Mouse (Mus musculus) neural tube, embryonic 15.5 days (tissue): ENCODE data around the gene Myo1h. TPM values are rescaled to one million over a fixed set of nuclear protein-coding genes. Genes with fewer than 3 reads are reported as not detected.
A peak's percentile ranks its signal among the peaks of the same experiment; 100 is the strongest.

Source experiments
- ATAC-seq: fragments of 200-750 bp; cut with Nextera tagmentation; 2 replicates; pipeline ENCODE4 v1.8.0; 2017; ENCODE audit warnings: mild to moderate bottlenecking, moderate TSS enrichment, moderate library complexity; ENCODE audit not compliant: low FRiP score
- H3K27ac ChIP-seq: fragments of 300-500 bp; sonication (generic); replicated peaks from 2 replicates; pipeline ENCODE4 v1.5.1; 2015; ENCODE audit warnings: mild to moderate bottlenecking, inconsistent platforms
- H3K27me3 ChIP-seq: fragments of 300-500 bp; sonication (generic); replicated peaks from 2 replicates; pipeline ENCODE4 v1.6.1; 2015; ENCODE audit warnings: inconsistent platforms
- H3K36me3 ChIP-seq: fragments of 300-500 bp; sonication (generic); 2 replicates; pipeline ENCODE4 v1.6.1; 2015; ENCODE audit warnings: inconsistent platforms
- H3K4me1 ChIP-seq: fragments of 300-500 bp; sonication (generic); 2 replicates; pipeline ENCODE4 v1.6.1; 2015; ENCODE audit warnings: inconsistent platforms
- H3K4me2 ChIP-seq: fragments of 300-500 bp; sonication (generic); 2 replicates; pipeline ENCODE4 v1.6.1; 2015; ENCODE audit warnings: inconsistent platforms, mild to moderate bottlenecking, moderate library complexity
- H3K4me3 ChIP-seq: fragments of 300-500 bp; sonication (generic); replicated peaks from 2 replicates; pipeline ENCODE4 v1.5.1; 2015; ENCODE audit warnings: mild to moderate bottlenecking, inconsistent platforms
- H3K9ac ChIP-seq: fragments of 300-500 bp; sonication (generic); replicated peaks from 2 replicates; pipeline ENCODE4 v1.6.1; 2015; ENCODE audit warnings: mild to moderate bottlenecking, inconsistent platforms
- H3K9me3 ChIP-seq: fragments of 300-500 bp; sonication (generic); replicated peaks from 2 replicates; pipeline ENCODE4 v1.6.1; 2016; ENCODE audit warnings: inconsistent platforms
- WGBS: fragments of 180-500 bp; shearing (Covaris S2); methylation state at CpG from one replicate; pipeline ENCODE4 v1.1.7; 2015; ENCODE audit warnings: mixed read lengths; 5-methylcytosine and 5-hydroxymethylcytosine counted together
- polyA plus RNA-seq: library from polyadenylated mRNA; unstranded; fragments of >200 nt; fragmentation: Nextera tagmentation; extraction: Ambion mirVana; gene quantifications from 2 replicates; pipeline ENCODE4 v1.2.1, GENCODE M21; 2015

The Myo1h gene
- polyA plus RNA-seq, 1 experiment from 2014 or later: 0.56 TPM

GRCm38 (mm10) chr5:114368803-114369496, 80.0 kb downstream of the Myo1h start:
- no peak for ATAC-seq
- 81% methylated on average over 16 of the region's 16 CpGs for WGBS

GRCm38 (mm10) chr5:114369921-114370320, 81.0 kb downstream of the Myo1h start:
- no peak overlapping the region; the same call in 1 of the 2 replicates for H3K27ac ChIP-seq
- WGBS: 89% methylated on average over 9 of the region's 9 CpGs

More at GRCm38 (mm10) chr5:114368803-114369496, 80.0 kb downstream of the Myo1h start:
- Histone ChIP-seq H3K4me2 (no peak overlapping the region), H3K4me3 (no peak overlapping the region), H3K9me3 (no peaks in the 10 kb centered on the region), H3K9ac (no peak overlapping the region), H3K27me3 (no peaks in the 10 kb centered on the region), H3K36me3 (peaks cover 94% of the 10 kb centered on the region), H3K4me1 (peaks cover 40% of the 10 kb centered on the region), H3K27ac (no peak overlapping the region)

GRCm38 (mm10) chr5:114370371-114370776, 81.4 kb downstream of the Myo1h start:
- peak; percentile 42; the same call in 1 of the 2 replicates for ATAC-seq

More at GRCm38 (mm10) chr5:114369921-114370320, 81.0 kb downstream of the Myo1h start:
- Histone ChIP-seq H3K9ac (no peak overlapping the region), H3K36me3 (peaks cover 91% of the 10 kb centered on the region), H3K4me1 (peaks cover 50% of the 10 kb centered on the region), H3K4me3 (no peak overlapping the region), H3K9me3 (no peaks in the 10 kb centered on the region), H3K4me2 (no peak overlapping the region), H3K27me3 (no peaks in the 10 kb centered on the region)
- ATAC-seq: no peak

GRCm38 (mm10) chr5:114371331-114371730, 82.4 kb downstream of the Myo1h start:
- peak overlapping the region; percentile 74 for H3K27ac ChIP-seq
- no peak for ATAC-seq
- H3K27me3 ChIP-seq: no peaks in the 10 kb centered on the region
- no peaks in the 10 kb centered on the region for H3K9me3 ChIP-seq
- WGBS: 77% methylated on average over 3 of the region's 3 CpGs
- peaks cover 54% of the 10 kb centered on the region for H3K4me1 ChIP-seq
- no peak overlapping the region for H3K9ac ChIP-seq
- no peak overlapping the region for H3K4me2 ChIP-seq
- peaks cover 83% of the 10 kb centered on the region for H3K36me3 ChIP-seq
- H3K4me3 ChIP-seq: no peak overlapping the region

More at GRCm38 (mm10) chr5:114370371-114370776, 81.4 kb downstream of the Myo1h start:
- H3K9ac ChIP-seq: no peak overlapping the region
- H3K4me2 ChIP-seq: no peak overlapping the region
- no peaks in the 10 kb centered on the region for H3K27me3 ChIP-seq
- H3K4me3 ChIP-seq: no peak overlapping the region
- peak overlapping the region; percentile 74 for H3K27ac ChIP-seq
- H3K36me3 ChIP-seq: peaks cover 91% of the 10 kb centered on the region
- 66% methylated on average over 9 of the region's 9 CpGs for WGBS
- H3K9me3 ChIP-seq: no peaks in the 10 kb centered on the region
- peaks cover 53% of the 10 kb centered on the region for H3K4me1 ChIP-seq

- Histone ChIP-seq H3K4me1 (peaks cover 59% of the 10 kb centered on the region), H3K4me3 (no peak overlapping the region), H3K27me3 (no peaks in the 10 kb centered on the region), H3K27ac (no peak overlapping the region), H3K4me2 (no peak overlapping the region), H3K36me3 (peaks cover 77% of the 10 kb centered on the region), H3K9me3 (no peaks in the 10 kb centered on the region), H3K9ac (no peak overlapping the region)
- ATAC-seq: no peak
- WGBS: 78% methylated on average over 25 of the region's 25 CpGs
Observed at GRCm38 (mm10) chr5:114371731-114372473, 82.9 kb downstream of the Myo1h start.

GRCm38 (mm10) chr5:114372565-114372964, 83.6 kb downstream of the Myo1h start:
- Histone ChIP-seq H3K27ac (no peak overlapping the region), H3K4me3 (no peak overlapping the region), H3K9ac (no peak overlapping the region), H3K9me3 (no peaks in the 10 kb centered on the region), H3K27me3 (no peaks in the 10 kb centered on the region), H3K4me2 (no peak overlapping the region), H3K36me3 (peaks cover 70% of the 10 kb centered on the region), H3K4me1 (peaks cover 66% of the 10 kb centered on the region)
- 27% methylated on average over 11 of the region's 11 CpGs for WGBS
- ATAC-seq: no peak

- 74% methylated on average over 11 of the region's 11 CpGs for WGBS
- H3K36me3 ChIP-seq: peaks cover 64% of the 10 kb centered on the region
- H3K4me1 ChIP-seq: peaks cover 72% of the 10 kb centered on the region
- H3K4me3 ChIP-seq: no peak overlapping the region
- no peak overlapping the region for H3K27ac ChIP-seq
- no peak overlapping the region for H3K9ac ChIP-seq
- H3K27me3 ChIP-seq: no peaks in the 10 kb centered on the region
- no peak overlapping the region for H3K4me2 ChIP-seq
- no peak for ATAC-seq
- no peaks in the 10 kb centered on the region for H3K9me3 ChIP-seq
Observed at GRCm38 (mm10) chr5:114373174-114373573, 84.2 kb downstream of the Myo1h start.

- Histone ChIP-seq H3K27ac (no peak overlapping the region), H3K4me3 (no peak overlapping the region), H3K9me3 (no peaks in the 10 kb centered on the region), H3K36me3 (peaks cover 60% of the 10 kb centered on the region), H3K27me3 (no peaks in the 10 kb centered on the region), H3K9ac (no peak overlapping the region), H3K4me1 (peaks cover 76% of the 10 kb centered on the region), H3K4me2 (no peak overlapping the region)
- no peak for ATAC-seq
- 93% methylated on average over 9 of the region's 9 CpGs for WGBS
Observed at GRCm38 (mm10) chr5:114373581-114373980, 84.6 kb downstream of the Myo1h start.

GRCm38 (mm10) chr5:114374409-114375213, 85.6 kb downstream of the Myo1h start:
- H3K36me3 ChIP-seq: peaks cover 50% of the 10 kb centered on the region

GRCm38 (mm10) chr5:114378177-114378920, 89.4 kb downstream of the Myo1h start:
- no peaks in the 10 kb centered on the region for H3K27me3 ChIP-seq
- peak overlapping the region; percentile 80 for H3K4me2 ChIP-seq
- H3K27ac ChIP-seq: no peak overlapping the region; the same call in 1 of the 2 replicates
- peaks cover 68% of the 10 kb centered on the region for H3K4me1 ChIP-seq
- WGBS: 70% methylated on average over 10 of the region's 10 CpGs
- peak overlapping the region; percentile 95; the same call in 1 of the 2 replicates for H3K9ac ChIP-seq
- no peak for ATAC-seq
- H3K9me3 ChIP-seq: no peaks in the 10 kb centered on the region
- H3K4me3 ChIP-seq: peak overlapping the region; percentile 95
- peaks cover 18% of the 10 kb centered on the region for H3K36me3 ChIP-seq

More at GRCm38 (mm10) chr5:114374409-114375213, 85.6 kb downstream of the Myo1h start:
- no peak overlapping the region for H3K4me3 ChIP-seq
- no peaks in the 10 kb centered on the region for H3K27me3 ChIP-seq
- H3K4me2 ChIP-seq: no peak overlapping the region
- no peak overlapping the region for H3K27ac ChIP-seq
- no peaks in the 10 kb centered on the region for H3K9me3 ChIP-seq
- no peak for ATAC-seq
- peaks cover 78% of the 10 kb centered on the region for H3K4me1 ChIP-seq
- 88% methylated on average over 23 of the region's 23 CpGs for WGBS
- no peak overlapping the region for H3K9ac ChIP-seq

GRCm38 (mm10) chr5:114378936-114379335, 90.0 kb downstream of the Myo1h start:
- no peak for ATAC-seq
- 61% methylated on average over 6 of the region's 6 CpGs for WGBS
- peak overlapping the region; percentile 80 for H3K4me2 ChIP-seq

More at GRCm38 (mm10) chr5:114378936-114379335, 90.0 kb downstream of the Myo1h start:
- peaks cover 63% of the 10 kb centered on the region for H3K4me1 ChIP-seq
- peaks cover 15% of the 10 kb centered on the region for H3K36me3 ChIP-seq
- H3K27me3 ChIP-seq: no peaks in the 10 kb centered on the region
- peak overlapping the region; percentile 95 for H3K9ac ChIP-seq
- no peak overlapping the region for H3K27ac ChIP-seq
- H3K9me3 ChIP-seq: no peaks in the 10 kb centered on the region
- peak overlapping the region; percentile 95 for H3K4me3 ChIP-seq
